Mouse (Mus musculus): ENCODE measurements around the gene Elf2.

Elf2 gene

GRCm38 (mm10) chr3:51210485-51210884 lies 130.0 kb downstream of the Elf2 start:
- DNase-seq (ENCODE audit: low spot score): no peak

- no peak for DNase-seq (ENCODE audit: low spot score)
These were observed 130.8 kb downstream of the Elf2 start for GRCm38 (mm10) chr3:51209503-51210314.

GRCm38 (mm10) chr3:51208633-51209032 lies 131.8 kb downstream of the Elf2 start:
- no peak for DNase-seq (ENCODE audit: low spot score)

GRCm38 (mm10) chr3:51206521-51206920 lies 133.9 kb downstream of the Elf2 start:
- no peak for DNase-seq (ENCODE audit: low spot score)

GRCm38 (mm10) chr3:51204897-51205296 lies 135.6 kb downstream of the Elf2 start:
- DNase-seq (ENCODE audit: low spot score): no peak

GRCm38 (mm10) chr3:51204441-51204840 lies 136.0 kb downstream of the Elf2 start:
- DNase-seq (ENCODE audit: low spot score): no peak

GRCm38 (mm10) chr3:51203906-51204305 lies 136.6 kb downstream of the Elf2 start:
- DNase-seq (ENCODE audit: low spot score): no peak
